Mouse (Mus musculus): Measurements from ENCODE around the gene Tacc2.

DNA sequence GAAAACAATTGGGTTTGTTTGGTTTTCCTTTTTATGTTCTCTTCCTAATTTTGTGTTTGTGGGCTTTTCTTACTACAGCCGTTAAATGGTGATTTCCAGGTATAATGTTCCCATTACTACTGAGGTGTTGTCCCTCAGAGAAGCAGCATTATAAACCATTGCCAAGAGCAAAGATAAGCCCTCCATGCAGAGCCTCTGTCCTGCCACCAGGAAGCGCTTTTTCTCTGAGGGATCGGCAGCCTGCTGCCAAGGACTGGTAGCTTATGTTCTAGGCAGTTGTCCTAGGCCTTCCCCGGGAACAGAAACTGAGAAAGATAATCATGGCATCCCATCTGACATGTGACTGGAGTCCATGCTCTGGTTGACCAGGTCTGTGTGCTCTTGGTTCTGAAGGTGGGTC lies 171.9 kb downstream of the Tacc2 start:
- TF ChIP-seq CTCF (IDR thresholded peaks at IDR 0.05; ENCODE audit: low read depth), result peak; percentile 25; the same call in 1 of the 2 replicates
- TF ChIP-seq EP300 (IDR thresholded peaks at IDR 0.05; ENCODE audit: low read depth), result no peak
